Mouse (Mus musculus) spleen, adult 2 months (tissue): ENCODE results near the gene Xpnpep1. TPM values are rescaled to one million over a fixed set of nuclear protein-coding genes. Genes with fewer than 3 reads are reported as not detected.

Experiments
- DNase-seq, 2 experiments: peaks; one replicate each; pipeline versions ENCODE4 v3.0.0 to v3.0.0-alpha.2; 2012 to 2021; ENCODE audit warnings: low spot score in 2 of 2, low read depth in 1 of 2
- H3K27ac ChIP-seq: fragments of 200-500 bp; 2 replicates; pipeline ENCODE4 v1.5.1; 2012; ENCODE audit warnings: low read length, inconsistent platforms; ENCODE audit not compliant: insufficient read depth
- H3K27me3 ChIP-seq: fragments of 200-500 bp; 2 replicates; pipeline ENCODE4 v1.6.1; 2012; ENCODE audit warnings: mild to moderate bottlenecking, moderate library complexity, low read length, inconsistent platforms; ENCODE audit not compliant: control insufficient read depth, insufficient read depth
- H3K36me3 ChIP-seq: fragments of 200-500 bp; 2 replicates; pipeline ENCODE4 v1.6.1; 2012; ENCODE audit warnings: mild to moderate bottlenecking, low read length, inconsistent platforms; ENCODE audit not compliant: control insufficient read depth, insufficient read depth
- H3K4me1 ChIP-seq: fragments of 200-500 bp; 2 replicates; pipeline ENCODE4 v1.6.1; 2011; ENCODE audit warnings: inconsistent platforms; ENCODE audit not compliant: control insufficient read depth, insufficient read depth, insufficient read length
- H3K4me3 ChIP-seq: fragments of 200-500 bp; 2 replicates; pipeline ENCODE4 v1.5.1; 2011; ENCODE audit warnings: mild to moderate bottlenecking, inconsistent platforms; ENCODE audit not compliant: insufficient read depth, insufficient read length; ENCODE audit errors: extremely low read depth
- CTCF ChIP-seq: fragments of 200-500 bp; IDR thresholded peaks from 2 replicates; pipeline ENCODE4 v1.5.1; 2011; ENCODE audit warnings: mild to moderate bottlenecking, inconsistent platforms; ENCODE audit not compliant: insufficient read depth, insufficient read length, insufficient replicate concordance; ENCODE audit errors: extremely low read depth
- POLR2A ChIP-seq: fragments of 200-500 bp; IDR thresholded peaks from 2 replicates; pipeline ENCODE4 v1.6.1; 2011; ENCODE audit warnings: low read depth, low read length, inconsistent platforms
- WGBS: fragments of 180-500 bp; shearing (Covaris S2); methylation state at CpG from one replicate; pipeline ENCODE4 v1.1.7; 2018; 5-methylcytosine and 5-hydroxymethylcytosine counted together
- polyA plus RNA-seq: library from polyadenylated mRNA; depleted of rRNA; stranded (reverse); fragments of >200 nt; gene quantifications from 2 replicates; pipeline ENCODE4 v1.2.3, GENCODE M21; 2012

The Xpnpep1 gene
- polyA plus RNA-seq, 1 experiment, result 31.5 TPM

DNA sequence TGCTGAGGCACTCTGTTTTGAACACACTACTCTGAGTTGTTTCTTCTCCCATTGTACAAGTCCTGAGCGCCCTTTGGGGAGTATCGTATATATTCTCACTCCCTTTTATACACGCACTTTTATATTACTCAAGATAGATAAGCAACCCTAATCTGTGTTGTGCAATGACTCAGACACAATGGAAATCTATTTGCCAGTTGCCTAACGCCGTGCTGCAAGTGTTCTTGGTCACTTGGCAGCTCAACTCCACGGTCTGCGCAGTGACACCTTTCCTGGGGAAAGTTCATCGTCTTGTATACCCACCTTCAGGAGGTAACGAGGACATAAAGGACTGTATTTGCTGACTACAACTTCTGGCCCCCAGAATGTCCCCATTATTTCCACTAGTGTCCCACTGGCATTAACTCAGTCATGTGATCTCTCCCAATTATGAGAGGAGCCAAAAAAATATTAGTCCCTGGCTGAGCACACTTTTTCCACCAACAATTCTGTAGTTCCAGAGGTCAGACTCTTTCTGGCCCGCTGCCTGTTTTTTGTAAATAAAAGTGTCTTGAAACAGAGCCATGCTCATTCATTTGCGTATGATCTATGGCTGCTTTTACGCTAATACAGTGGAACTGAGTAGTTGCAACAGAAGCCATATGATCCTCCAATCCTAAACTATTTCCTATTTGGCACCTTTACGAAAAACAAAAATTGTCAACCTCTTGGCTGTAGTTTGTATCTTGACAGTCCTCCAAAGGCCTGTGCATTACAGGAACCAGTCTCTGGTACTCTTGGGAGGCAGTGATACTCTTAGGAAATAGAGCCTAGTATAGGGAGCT, 35.1 kb upstream of the Xpnpep1 start:
- Histone ChIP-seq H3K4me1 (no peaks in the 10 kb centered on the region), H3K27ac (no peak overlapping the region), H3K36me3 (no peaks in the 10 kb centered on the region), H3K27me3 (no peaks in the 10 kb centered on the region), H3K4me3 (no peak overlapping the region)
- 90% methylated on average over 13 of the region's 13 CpGs for WGBS
- DNase-seq, result no peak
- TF ChIP-seq POLR2A, result no peak
- no peak for TF ChIP-seq CTCF

DNA sequence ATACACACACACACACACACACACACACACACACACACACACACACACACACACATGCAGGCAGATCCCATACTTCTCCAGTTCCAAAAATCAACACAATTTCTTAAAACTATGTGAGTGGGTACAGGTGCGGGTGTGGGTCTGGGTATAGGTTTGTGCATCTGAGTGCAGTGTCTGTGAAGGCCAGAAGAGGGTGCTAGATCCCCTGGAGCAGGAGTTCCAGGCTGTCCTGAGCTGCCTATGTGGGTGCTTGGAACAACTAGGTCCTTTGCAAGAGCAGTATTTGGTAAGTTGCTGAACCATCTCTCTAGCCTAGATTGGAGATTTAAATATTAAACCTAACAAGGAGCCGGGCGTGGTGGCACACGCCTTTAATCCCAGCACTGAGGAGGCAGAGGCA, 33.5 kb upstream of the Xpnpep1 start:
- H3K4me3 ChIP-seq, result no peak overlapping the region
- no peak overlapping the region for H3K27ac ChIP-seq
- WGBS, result 92% methylated on average over 4 of the region's 4 CpGs
- TF ChIP-seq CTCF (peak; percentile 18; the same call in 1 of the 2 replicates), POLR2A (no peak)
- no peak for DNase-seq
- no peaks in the 10 kb centered on the region for H3K4me1 ChIP-seq
- no peaks in the 10 kb centered on the region for H3K27me3 ChIP-seq
- no peaks in the 10 kb centered on the region for H3K36me3 ChIP-seq

DNA sequence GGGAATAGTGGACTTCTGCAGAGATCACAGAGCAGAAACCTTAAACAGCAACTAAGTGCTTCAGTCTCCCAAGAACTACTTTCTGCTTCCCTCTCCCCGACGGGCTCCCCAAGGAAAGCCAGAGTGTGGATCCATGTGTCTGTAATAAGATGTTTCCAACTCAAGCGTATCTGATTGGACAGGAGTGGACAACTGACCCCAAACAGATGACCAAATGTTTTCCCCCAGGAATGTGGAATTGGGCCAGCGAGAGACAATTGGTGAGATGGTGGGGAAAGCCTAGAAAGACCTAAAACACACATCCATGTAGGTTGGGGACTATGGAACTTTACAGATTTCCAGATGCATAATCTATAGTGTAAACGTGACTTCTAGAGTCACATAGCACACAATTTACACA, 32.4 kb upstream of the Xpnpep1 start:
- Histone ChIP-seq H3K4me3 (no peak overlapping the region), H3K36me3 (no peaks in the 10 kb centered on the region), H3K27ac (no peak overlapping the region), H3K4me1 (no peaks in the 10 kb centered on the region), H3K27me3 (no peaks in the 10 kb centered on the region)
- 94% methylated on average over 5 of the region's 5 CpGs for WGBS
- DNase-seq, result no peak
- TF ChIP-seq CTCF (no peak), POLR2A (no peak)

DNA sequence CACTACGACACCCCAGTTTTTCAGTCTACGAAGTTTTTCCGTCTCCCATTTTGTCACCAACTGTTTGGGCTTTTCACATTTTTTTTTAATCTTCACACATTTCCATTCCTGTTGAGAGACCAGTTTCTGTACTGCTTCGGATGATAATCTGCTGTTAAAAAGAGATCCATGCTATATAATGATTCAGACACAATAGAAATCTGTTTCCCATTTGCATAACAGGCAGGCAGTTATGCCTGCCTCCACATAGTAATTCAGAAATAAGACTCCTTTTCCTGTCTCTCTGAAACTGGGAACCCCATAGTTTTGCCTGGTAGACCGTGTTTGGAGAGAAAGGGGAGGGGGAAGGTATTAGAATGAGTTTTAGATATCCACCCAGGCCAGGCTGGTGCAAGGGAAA, 31.6 kb upstream of the Xpnpep1 start:
- H3K4me1 ChIP-seq, result no peaks in the 10 kb centered on the region
- no peak for DNase-seq
- TF ChIP-seq POLR2A, result no peak
- TF ChIP-seq CTCF, result no peak
- no peak overlapping the region for H3K27ac ChIP-seq
- no peaks in the 10 kb centered on the region for H3K36me3 ChIP-seq
- H3K4me3 ChIP-seq, result no peak overlapping the region
- H3K27me3 ChIP-seq, result no peaks in the 10 kb centered on the region
- WGBS, result 87% methylated on average over 5 of the region's 5 CpGs

DNA sequence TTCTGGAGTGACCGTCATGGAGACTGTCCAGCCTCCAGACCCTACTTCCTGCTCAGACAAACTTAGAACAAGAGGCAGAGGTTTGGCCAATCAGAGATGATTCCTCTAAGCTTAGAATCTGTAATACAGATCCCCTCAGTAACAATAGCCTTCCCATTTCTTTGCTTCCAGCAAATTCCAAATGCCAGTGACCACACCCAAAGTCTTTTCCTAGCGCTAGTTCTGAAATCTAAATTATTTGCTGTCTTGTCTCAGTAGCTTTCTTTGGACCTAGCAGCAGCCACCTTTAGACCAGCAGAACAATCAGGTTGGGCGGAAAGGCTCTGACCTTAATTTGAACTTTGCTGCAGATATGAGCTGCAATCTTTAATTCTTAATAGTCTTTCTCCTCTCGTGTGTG, 30.9 kb upstream of the Xpnpep1 start:
- Histone ChIP-seq H3K4me1 (no peaks in the 10 kb centered on the region), H3K36me3 (no peaks in the 10 kb centered on the region), H3K27ac (no peak overlapping the region), H3K4me3 (no peak overlapping the region), H3K27me3 (no peaks in the 10 kb centered on the region)
- TF ChIP-seq CTCF (no peak), POLR2A (no peak)
- DNase-seq, result no peak
- 79% methylated on average over 4 of the region's 4 CpGs for WGBS

DNA sequence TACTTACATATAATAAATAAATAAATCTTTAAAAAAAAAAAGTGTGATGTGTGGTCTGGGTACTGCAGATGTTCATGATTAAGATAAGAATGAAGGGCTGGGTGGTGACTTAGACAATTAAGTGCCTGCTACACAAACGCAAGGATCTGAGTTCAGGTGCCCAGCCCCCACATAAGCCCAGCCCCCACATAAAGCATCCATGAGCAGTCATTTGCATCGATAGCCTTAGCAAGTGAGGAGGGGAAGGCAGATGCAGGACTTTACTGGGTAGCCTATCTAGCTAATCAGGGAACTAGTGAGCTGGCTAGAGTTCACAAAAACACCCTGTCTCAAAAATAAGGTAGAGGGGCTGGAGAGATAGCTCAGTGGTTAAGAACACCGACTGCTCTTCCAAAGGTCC, 29.4 kb upstream of the Xpnpep1 start:
- no peak overlapping the region for H3K4me3 ChIP-seq
- no peak overlapping the region for H3K27ac ChIP-seq
- H3K36me3 ChIP-seq, result no peaks in the 10 kb centered on the region
- 79% methylated on average over 3 of the region's 3 CpGs for WGBS
- TF ChIP-seq POLR2A (no peak), CTCF (no peak)
- no peaks in the 10 kb centered on the region for H3K27me3 ChIP-seq
- H3K4me1 ChIP-seq, result no peaks in the 10 kb centered on the region
- no peak for DNase-seq

DNA sequence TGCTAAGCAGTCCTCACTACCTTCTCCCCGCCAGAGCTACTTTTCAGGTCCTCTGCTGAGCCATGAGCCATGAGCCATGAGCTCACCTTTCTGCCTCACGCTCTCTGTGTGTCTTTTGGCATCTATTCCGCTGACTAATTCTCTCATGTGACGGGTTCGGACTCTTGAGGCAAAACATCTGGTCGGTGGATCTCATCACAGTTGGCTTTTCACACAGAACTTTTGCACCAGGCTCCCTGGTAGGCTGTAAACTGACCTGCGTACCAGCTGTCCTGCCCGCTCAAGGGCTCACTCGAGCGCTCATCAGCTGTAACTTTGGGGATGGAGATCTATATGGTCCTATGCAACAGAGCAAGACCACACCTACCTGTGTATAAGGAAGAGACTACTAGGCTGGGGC, 26.9 kb upstream of the Xpnpep1 start:
- TF ChIP-seq CTCF, result no peak
- no peak for TF ChIP-seq POLR2A
- no peak for DNase-seq

More for the DNA sequence above, 26.9 kb upstream of the Xpnpep1 start:
- Histone ChIP-seq H3K36me3 (no peaks in the 10 kb centered on the region), H3K27ac (no peak overlapping the region), H3K27me3 (no peaks in the 10 kb centered on the region), H3K4me3 (no peak overlapping the region), H3K4me1 (no peaks in the 10 kb centered on the region)
- WGBS, result 73% methylated on average over 10 of the region's 10 CpGs
